Mouse (Mus musculus): ENCODE results near the gene Hist2h4.
A peak's percentile ranks its signal among the peaks of the same experiment; 100 is the strongest.
"Not testable (repeated sequence)": the region's sequence is repeated elsewhere in the genome, so short reads cannot be mapped to it uniquely, and the experiment has no call there.

Gene Hist2h4

GRCm38 (mm10) chr3:96268776-96269378 is 5.8 kb upstream of the Hist2h4 start:
- not testable (repeated sequence) for DNase-seq (ENCODE audit: low read depth)

- peak; percentile 81 for DNase-seq (ENCODE audit: low read depth)
These were observed 5.1 kb upstream of the Hist2h4 start, which contains the start of gene Hist2h3b for GRCm38 (mm10) chr3:96268051-96268775. Gene Hist2h3b, plus strand, starts transcription at chr3:96268654.

- no peak for DNase-seq (ENCODE audit: low read depth)
These were observed 4.4 kb upstream of the Hist2h4 start for GRCm38 (mm10) chr3:96267541-96267940.

- DNase-seq (ENCODE audit: low read depth) = no peak
These were observed 3.1 kb upstream of the Hist2h4 start for GRCm38 (mm10) chr3:96266132-96266710.

- DNase-seq (ENCODE audit: low read depth) = peak; percentile 39
These were observed 1.4 kb upstream of the Hist2h4 start for GRCm38 (mm10) chr3:96264404-96264949.

- no peak for DNase-seq (ENCODE audit: low read depth)
These were observed 670 bp upstream of the Hist2h4 start for GRCm38 (mm10) chr3:96263558-96264403.

- DNase-seq (ENCODE audit: low read depth) = peak; percentile 83
These were observed 765 bp downstream of the Hist2h4 start for GRCm38 (mm10) chr3:96262216-96262875.

- no peak for DNase-seq (ENCODE audit: low read depth)
These were observed 1.5 kb downstream of the Hist2h4 start for GRCm38 (mm10) chr3:96261623-96262022.

- no peak for DNase-seq (ENCODE audit: low read depth)
These were observed 2.9 kb downstream of the Hist2h4 start for GRCm38 (mm10) chr3:96260220-96260619.

- no peak for DNase-seq (ENCODE audit: low read depth)
These were observed 5.9 kb downstream of the Hist2h4 start for GRCm38 (mm10) chr3:96257190-96257589.

GRCm38 (mm10) chr3:96255926-96256593 is 7.1 kb downstream of the Hist2h4 start:
- no peak for DNase-seq (ENCODE audit: low read depth)

- no peak for DNase-seq (ENCODE audit: low read depth)
These were observed 8.3 kb downstream of the Hist2h4 start for GRCm38 (mm10) chr3:96254683-96255355.

- no peak for DNase-seq (ENCODE audit: low read depth)
These were observed 11.3 kb downstream of the Hist2h4 start for GRCm38 (mm10) chr3:96251787-96252186.

GRCm38 (mm10) chr3:96250890-96251289 is 12.2 kb downstream of the Hist2h4 start:
- no peak for DNase-seq (ENCODE audit: low read depth)

GRCm38 (mm10) chr3:96249034-96249345 is 14.1 kb downstream of the Hist2h4 start:
- DNase-seq (ENCODE audit: low read depth) = no peak

- DNase-seq (ENCODE audit: low read depth) = no peak
These were observed 14.7 kb downstream of the Hist2h4 start for GRCm38 (mm10) chr3:96248141-96249033.

- no peak for DNase-seq (ENCODE audit: low read depth)
These were observed 15.6 kb downstream of the Hist2h4 start for GRCm38 (mm10) chr3:96247356-96248140.

- not testable (repeated sequence) for DNase-seq (ENCODE audit: low read depth)
These were observed 16.7 kb downstream of the Hist2h4 start, which contains the start of gene Hist2h3c1 for GRCm38 (mm10) chr3:96246427-96246856. Gene Hist2h3c1, plus strand, starts transcription at chr3:96246685.
